Mouse (Mus musculus): ENCODE measurements around the gene Pappa2. TPM values are rescaled to one million over a fixed set of nuclear protein-coding genes. Genes with fewer than 3 reads are reported as not detected.

Pappa2 gene
- polyA plus RNA-seq, 1 experiment from 2014 or later, result 5.6 TPM

DNA sequence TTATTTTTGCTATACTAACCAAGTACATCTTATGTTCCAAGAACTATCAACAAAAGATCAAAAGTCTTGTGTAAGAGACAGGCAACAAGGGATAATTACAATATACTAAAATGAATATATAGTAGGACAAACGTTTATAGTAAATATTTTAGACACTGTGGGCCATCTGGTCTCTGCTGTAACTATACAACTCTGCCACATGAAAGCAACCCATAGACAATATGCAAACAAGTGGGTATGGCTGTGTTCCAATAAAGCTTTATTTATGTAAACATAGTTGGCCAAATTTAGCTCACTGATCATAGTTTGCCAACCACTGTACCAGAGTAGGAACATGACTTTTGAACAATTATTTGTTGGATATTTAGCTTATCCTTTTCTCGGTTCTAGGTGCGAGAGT lies 50.9 kb downstream of the Pappa2 start:
- ATAC-seq (ENCODE audit: low read depth) (no peak), DNase-seq (ENCODE audit: low spot score) (peak; percentile 48)
- H3K4me2 ChIP-seq (ENCODE audit: low read depth, low read length), result no peak overlapping the region
- no peaks in the 10 kb centered on the region for H3K4me1 ChIP-seq (ENCODE audit: control insufficient read depth, insufficient read depth, low read length)
- H3K9me3 ChIP-seq (ENCODE audit: control insufficient read depth, low read length), result no peaks in the 10 kb centered on the region
- H3K27ac ChIP-seq (replicated peaks; ENCODE audit: low read depth, low read length), result no peak overlapping the region
- no peaks in the 10 kb centered on the region for H3K36me3 ChIP-seq (ENCODE audit: control insufficient read depth, insufficient read depth, low read length)
- H3K27me3 ChIP-seq (replicated peaks; ENCODE audit: control insufficient read depth, insufficient read depth, low read length), result no peaks in the 10 kb centered on the region
- 71% methylated on average over 3 of the region's 3 CpGs for WGBS
- no peak overlapping the region for H3K4me3 ChIP-seq (ENCODE audit: low read depth, low read length)
- H3K9ac ChIP-seq (ENCODE audit: low read depth, low read length), result no peak overlapping the region

DNA sequence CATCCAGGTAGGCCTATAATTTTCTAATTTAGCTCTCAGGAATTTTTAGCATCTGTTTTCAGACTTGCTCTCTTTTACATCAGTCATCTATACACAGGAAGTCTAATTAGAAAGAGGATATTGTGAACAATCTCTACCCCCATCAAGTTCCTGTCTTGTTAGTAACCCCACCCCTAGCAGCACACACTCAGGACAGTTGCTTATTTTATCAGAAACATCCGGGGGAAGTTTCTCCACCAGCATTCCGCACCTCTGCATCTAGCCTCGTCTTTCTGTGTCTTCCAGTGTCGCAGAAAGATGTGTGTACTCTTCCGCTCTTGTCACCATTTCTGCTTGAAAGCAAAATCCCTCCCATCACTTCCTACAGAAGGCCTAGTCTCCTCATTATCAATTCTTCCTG lies 59.8 kb downstream of the Pappa2 start:
- Histone ChIP-seq H3K36me3 (ENCODE audit: control insufficient read depth, insufficient read depth, low read length) (no peaks in the 10 kb centered on the region), H3K9ac (ENCODE audit: low read depth, low read length) (no peak overlapping the region), H3K4me2 (ENCODE audit: low read depth, low read length) (no peak overlapping the region), H3K4me3 (ENCODE audit: low read depth, low read length) (no peak overlapping the region), H3K9me3 (ENCODE audit: control insufficient read depth, low read length) (no peaks in the 10 kb centered on the region), H3K27ac (replicated peaks; ENCODE audit: low read depth, low read length) (no peak overlapping the region), H3K27me3 (replicated peaks; ENCODE audit: control insufficient read depth, insufficient read depth, low read length) (no peaks in the 10 kb centered on the region), H3K4me1 (ENCODE audit: control insufficient read depth, insufficient read depth, low read length) (no peaks in the 10 kb centered on the region)
- WGBS, result 43% methylated on average over 5 of the region's 5 CpGs
- DNase-seq (ENCODE audit: low spot score) (no peak), ATAC-seq (ENCODE audit: low read depth) (no peak)

DNA sequence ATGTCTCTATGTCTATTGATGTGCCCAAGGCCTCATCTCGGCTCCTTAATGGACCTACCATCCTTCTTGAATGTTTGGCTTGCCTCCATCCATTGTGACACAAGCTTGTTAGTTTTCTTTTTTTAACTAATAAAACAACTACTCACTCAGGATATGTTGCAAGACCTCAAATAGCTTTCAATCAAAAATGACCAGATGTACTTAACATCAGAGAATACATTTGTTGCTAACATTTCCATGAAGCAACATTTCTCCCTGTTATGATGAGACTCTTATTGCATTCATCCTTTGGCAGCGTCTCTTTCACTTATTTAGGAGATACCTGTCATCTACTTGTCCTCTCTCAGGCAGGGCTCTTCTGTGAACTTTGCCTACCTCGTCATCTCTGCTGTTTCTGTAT lies 61.4 kb downstream of the Pappa2 start:
- H3K36me3 ChIP-seq (ENCODE audit: control insufficient read depth, insufficient read depth, low read length), result no peaks in the 10 kb centered on the region
- no peak overlapping the region for H3K9ac ChIP-seq (ENCODE audit: low read depth, low read length)
- H3K4me3 ChIP-seq (ENCODE audit: low read depth, low read length), result no peak overlapping the region
- H3K4me2 ChIP-seq (ENCODE audit: low read depth, low read length), result no peak overlapping the region
- DNase-seq (ENCODE audit: low spot score), result no peak
- no peaks in the 10 kb centered on the region for H3K9me3 ChIP-seq (ENCODE audit: control insufficient read depth, low read length)
- H3K27me3 ChIP-seq (replicated peaks; ENCODE audit: control insufficient read depth, insufficient read depth, low read length), result no peaks in the 10 kb centered on the region
- WGBS, result 64% methylated on average over 3 of the region's 3 CpGs
- no peaks in the 10 kb centered on the region for H3K4me1 ChIP-seq (ENCODE audit: control insufficient read depth, insufficient read depth, low read length)
- ATAC-seq (ENCODE audit: low read depth), result no peak
- H3K27ac ChIP-seq (replicated peaks; ENCODE audit: low read depth, low read length), result no peak overlapping the region

DNA sequence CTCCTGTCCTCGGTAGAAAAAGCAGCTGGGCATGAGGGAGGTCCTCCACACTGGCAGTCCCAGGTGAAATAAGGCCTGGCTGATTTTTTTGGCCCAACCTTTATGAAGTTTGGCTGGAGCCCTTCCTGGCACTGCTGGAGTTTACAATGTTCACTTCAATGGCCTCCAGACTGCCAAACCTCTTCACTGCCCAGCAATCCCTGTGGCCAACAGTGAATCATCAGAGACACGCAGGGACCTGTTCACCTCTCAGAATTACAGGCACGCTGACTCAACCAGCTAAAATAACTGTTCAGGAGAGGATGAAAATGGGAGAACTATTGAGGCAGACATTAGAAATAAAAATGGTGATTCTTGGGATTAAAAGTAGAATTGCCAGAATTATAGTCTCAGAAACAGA lies 63.2 kb downstream of the Pappa2 start:
- Histone ChIP-seq H3K27me3 (replicated peaks; ENCODE audit: control insufficient read depth, insufficient read depth, low read length) (no peaks in the 10 kb centered on the region), H3K9me3 (ENCODE audit: control insufficient read depth, low read length) (no peaks in the 10 kb centered on the region), H3K4me1 (ENCODE audit: control insufficient read depth, insufficient read depth, low read length) (no peaks in the 10 kb centered on the region), H3K4me2 (ENCODE audit: low read depth, low read length) (no peak overlapping the region), H3K36me3 (ENCODE audit: control insufficient read depth, insufficient read depth, low read length) (no peaks in the 10 kb centered on the region), H3K4me3 (ENCODE audit: low read depth, low read length) (no peak overlapping the region), H3K9ac (ENCODE audit: low read depth, low read length) (no peak overlapping the region), H3K27ac (replicated peaks; ENCODE audit: low read depth, low read length) (no peak overlapping the region)
- DNase-seq (ENCODE audit: low spot score) (no peak), ATAC-seq (ENCODE audit: low read depth) (no peak)
- 73% methylated on average over 3 of the region's 3 CpGs for WGBS

DNA sequence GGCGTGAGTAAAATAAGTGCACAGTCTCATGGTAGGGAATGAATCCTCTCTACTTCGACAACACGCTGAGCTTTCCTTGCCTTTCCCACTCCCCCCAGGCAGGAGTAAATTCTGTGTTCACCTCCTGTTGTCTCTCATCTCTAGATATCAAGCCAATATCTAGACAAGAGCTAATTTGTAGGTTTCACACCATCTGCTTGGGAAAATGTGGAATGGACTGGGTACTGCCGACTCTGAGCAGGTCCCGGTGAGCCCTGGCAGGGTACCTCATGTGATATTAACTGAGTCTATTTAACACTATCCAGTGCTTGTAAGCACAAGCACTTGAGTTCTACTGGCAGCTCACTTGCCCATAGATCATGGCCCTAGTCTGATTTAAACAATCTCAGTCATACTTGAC lies 64.7 kb downstream of the Pappa2 start:
- H3K27ac ChIP-seq (replicated peaks; ENCODE audit: low read depth, low read length), result no peak overlapping the region
- ATAC-seq (ENCODE audit: low read depth) (no peak), DNase-seq (ENCODE audit: low spot score) (no peak)
- no peaks in the 10 kb centered on the region for H3K36me3 ChIP-seq (ENCODE audit: control insufficient read depth, insufficient read depth, low read length)
- WGBS, result 93% methylated on average over 5 of the region's 5 CpGs
- no peak overlapping the region for H3K4me3 ChIP-seq (ENCODE audit: low read depth, low read length)
- H3K9me3 ChIP-seq (ENCODE audit: control insufficient read depth, low read length), result no peaks in the 10 kb centered on the region
- no peak overlapping the region for H3K9ac ChIP-seq (ENCODE audit: low read depth, low read length)
- H3K4me2 ChIP-seq (ENCODE audit: low read depth, low read length), result no peak overlapping the region
- H3K27me3 ChIP-seq (replicated peaks; ENCODE audit: control insufficient read depth, insufficient read depth, low read length), result no peaks in the 10 kb centered on the region
- H3K4me1 ChIP-seq (ENCODE audit: control insufficient read depth, insufficient read depth, low read length), result no peaks in the 10 kb centered on the region

DNA sequence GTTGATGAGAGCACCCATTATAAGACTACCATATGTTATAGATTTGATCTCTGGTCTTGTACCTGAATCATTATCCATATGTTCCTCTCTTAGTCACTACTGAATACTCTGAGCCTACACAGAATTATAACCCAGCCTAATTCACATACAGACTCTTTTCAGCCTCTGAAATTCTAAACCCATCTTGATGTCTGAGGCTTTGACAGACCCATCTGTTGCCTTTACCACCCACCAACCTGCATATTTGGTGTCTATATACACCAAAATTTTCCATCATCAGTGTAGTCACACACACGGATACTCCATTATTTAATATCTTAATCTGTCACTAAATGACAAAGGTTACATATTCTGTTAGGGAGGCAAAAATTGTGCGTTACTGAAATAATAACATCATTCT lies 69.6 kb downstream of the Pappa2 start:
- DNase-seq (ENCODE audit: low spot score) (no peak), ATAC-seq (ENCODE audit: low read depth) (no peak)
- no peak overlapping the region for H3K9ac ChIP-seq (ENCODE audit: low read depth, low read length)
- H3K9me3 ChIP-seq (ENCODE audit: control insufficient read depth, low read length), result no peaks in the 10 kb centered on the region
- H3K27ac ChIP-seq (replicated peaks; ENCODE audit: low read depth, low read length), result no peak overlapping the region
- 80% methylated on average over 2 of the region's 2 CpGs for WGBS
- H3K27me3 ChIP-seq (replicated peaks; ENCODE audit: control insufficient read depth, insufficient read depth, low read length), result no peaks in the 10 kb centered on the region
- H3K4me1 ChIP-seq (ENCODE audit: control insufficient read depth, insufficient read depth, low read length), result no peaks in the 10 kb centered on the region
- H3K4me3 ChIP-seq (ENCODE audit: low read depth, low read length), result no peak overlapping the region
- H3K36me3 ChIP-seq (ENCODE audit: control insufficient read depth, insufficient read depth, low read length), result no peaks in the 10 kb centered on the region
- no peak overlapping the region for H3K4me2 ChIP-seq (ENCODE audit: low read depth, low read length)

DNA sequence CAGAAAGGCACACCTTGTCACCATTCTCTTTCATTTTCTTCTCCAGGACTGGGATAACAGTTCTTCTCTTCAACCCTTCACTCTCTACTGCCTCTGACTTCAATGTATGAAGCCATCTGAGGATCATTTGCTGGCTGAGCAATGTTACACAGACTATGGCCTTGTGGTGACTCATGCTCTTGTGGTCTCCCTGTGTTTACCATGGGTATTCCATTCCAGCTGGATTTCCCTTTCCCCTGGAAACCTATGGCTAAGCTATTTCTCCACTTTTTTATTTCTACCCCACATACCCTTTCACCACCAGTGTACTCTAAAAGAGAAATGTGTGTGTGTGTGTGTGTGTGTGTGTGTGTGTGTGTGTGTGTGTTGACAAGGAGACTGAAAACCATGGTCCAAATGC lies 83.0 kb downstream of the Pappa2 start:
- H3K9ac ChIP-seq (ENCODE audit: low read depth, low read length), result no peak overlapping the region
- no peak overlapping the region for H3K4me3 ChIP-seq (ENCODE audit: low read depth, low read length)
- no peaks in the 10 kb centered on the region for H3K9me3 ChIP-seq (ENCODE audit: control insufficient read depth, low read length)
- no peaks in the 10 kb centered on the region for H3K4me1 ChIP-seq (ENCODE audit: control insufficient read depth, insufficient read depth, low read length)
- no peak overlapping the region for H3K27ac ChIP-seq (replicated peaks; ENCODE audit: low read depth, low read length)
- DNase-seq (ENCODE audit: low spot score) (peak; percentile 7), ATAC-seq (ENCODE audit: low read depth) (no peak)
- H3K36me3 ChIP-seq (ENCODE audit: control insufficient read depth, insufficient read depth, low read length), result no peaks in the 10 kb centered on the region
- H3K4me2 ChIP-seq (ENCODE audit: low read depth, low read length), result no peak overlapping the region
- H3K27me3 ChIP-seq (replicated peaks; ENCODE audit: control insufficient read depth, insufficient read depth, low read length), result no peaks in the 10 kb centered on the region

DNA sequence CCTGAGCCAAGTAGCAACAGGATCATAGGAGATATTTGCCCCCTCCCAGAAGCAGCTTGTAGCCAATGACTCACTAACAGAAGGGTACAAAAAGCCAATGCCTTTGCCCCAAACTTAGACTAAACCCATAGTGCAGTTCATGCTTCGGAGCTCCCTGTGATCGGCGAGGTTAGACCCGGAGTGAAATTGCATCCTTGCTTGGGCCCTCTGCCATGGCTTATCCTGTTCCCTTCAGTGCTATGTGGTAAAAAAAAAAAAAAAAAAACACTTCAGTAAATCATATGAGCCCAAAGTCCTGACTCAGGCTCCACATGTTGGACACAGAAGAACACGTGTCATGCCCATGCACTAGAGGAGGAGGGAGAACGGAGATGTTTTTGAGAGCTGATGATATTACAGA lies 85.8 kb downstream of the Pappa2 start:
- H3K9ac ChIP-seq (ENCODE audit: low read depth, low read length), result no peak overlapping the region
- WGBS, result 80% methylated on average over 6 of the region's 6 CpGs
- no peaks in the 10 kb centered on the region for H3K27me3 ChIP-seq (replicated peaks; ENCODE audit: control insufficient read depth, insufficient read depth, low read length)
- no peaks in the 10 kb centered on the region for H3K36me3 ChIP-seq (ENCODE audit: control insufficient read depth, insufficient read depth, low read length)
- DNase-seq (ENCODE audit: low spot score) (no peak), ATAC-seq (ENCODE audit: low read depth) (no peak)
- no peak overlapping the region for H3K4me3 ChIP-seq (ENCODE audit: low read depth, low read length)
- H3K27ac ChIP-seq (replicated peaks; ENCODE audit: low read depth, low read length), result no peak overlapping the region
- no peaks in the 10 kb centered on the region for H3K9me3 ChIP-seq (ENCODE audit: control insufficient read depth, low read length)
- H3K4me2 ChIP-seq (ENCODE audit: low read depth, low read length), result no peak overlapping the region
- no peaks in the 10 kb centered on the region for H3K4me1 ChIP-seq (ENCODE audit: control insufficient read depth, insufficient read depth, low read length)

DNA sequence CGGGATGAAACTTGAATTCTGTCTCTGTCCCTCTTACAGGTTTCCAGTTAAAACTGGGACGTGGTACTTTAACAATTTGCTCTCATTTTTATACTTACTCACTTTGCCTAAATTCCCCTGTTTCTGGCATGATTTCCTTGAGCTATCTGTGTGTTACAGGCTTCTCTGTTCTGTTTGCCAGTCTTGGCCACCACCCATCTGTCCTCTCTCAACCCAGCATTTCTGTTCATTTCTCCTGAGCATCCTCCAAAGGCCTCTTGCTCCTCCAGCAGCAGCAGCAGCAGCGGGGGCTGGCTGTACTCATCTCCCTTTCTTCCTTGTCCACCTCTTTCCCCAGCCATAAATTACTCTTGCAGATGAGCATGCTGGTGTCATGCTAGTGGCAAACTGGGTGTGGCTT lies 104.8 kb downstream of the Pappa2 start:
- 76% methylated on average over 3 of the region's 3 CpGs for WGBS
- DNase-seq (ENCODE audit: low spot score) (no peak), ATAC-seq (ENCODE audit: low read depth) (no peak)
- H3K9ac ChIP-seq (ENCODE audit: low read depth, low read length), result no peak overlapping the region
- no peaks in the 10 kb centered on the region for H3K4me1 ChIP-seq (ENCODE audit: control insufficient read depth, insufficient read depth, low read length)
- no peaks in the 10 kb centered on the region for H3K9me3 ChIP-seq (ENCODE audit: control insufficient read depth, low read length)
- H3K4me2 ChIP-seq (ENCODE audit: low read depth, low read length), result no peak overlapping the region
- H3K36me3 ChIP-seq (ENCODE audit: control insufficient read depth, insufficient read depth, low read length), result no peaks in the 10 kb centered on the region
- H3K27me3 ChIP-seq (replicated peaks; ENCODE audit: control insufficient read depth, insufficient read depth, low read length), result no peaks in the 10 kb centered on the region
- no peak overlapping the region for H3K27ac ChIP-seq (replicated peaks; ENCODE audit: low read depth, low read length)
- H3K4me3 ChIP-seq (ENCODE audit: low read depth, low read length), result no peak overlapping the region

Data from embryonic facial prominence, embryonic 14.5 days (tissue).